In genomic region chr9:102720567-102721167, GRCm38 (mm10) we compare ENCODE assay signal across 9 mouse cellular contexts. TPM values are rescaled to one million over a fixed set of nuclear protein-coding genes. Genes with fewer than 3 reads are reported as not detected.
DNase-seq lines count a peak whose midpoint lies in the region; ATAC-seq and TF ChIP-seq lines count a peak whose summit lies in the region.
"Had no signal": no experiment of that assay in that cellular context is flagged by ENCODE, and none has a peak within 500 bp of the region (broad histone marks: within the 10 kb centered on the region; RNA-seq: fewer than 3 reads in every experiment).

No protein-coding gene starts in this region.

- peak overlapping the region; percentile 27; the same call in 1 of the 2 replicates for H3K27ac ChIP-seq in lung, postnatal 0 days (ENCODE audit: low read length)
- peak overlapping the region; percentile 78; the same call in 1 of the 2 replicates for H3K27ac ChIP-seq in forebrain, embryonic 15.5 days (replicated peaks)
- peak overlapping the region; percentile 99 for H3K27ac ChIP-seq in limb, embryonic 15.5 days
- peak overlapping the region; percentile 46 for H3K27ac ChIP-seq in stomach, embryonic 15.5 days

- peaks cover 38% of the 10 kb centered on the region; the same call in 1 of the 2 replicates for H3K4me1 ChIP-seq in lung, postnatal 0 days (ENCODE audit: insufficient read depth, low read depth, low read length)
- peaks cover 75% of the 10 kb centered on the region for H3K4me1 ChIP-seq in forebrain, embryonic 15.5 days
- peaks cover 78% of the 10 kb centered on the region for H3K4me1 ChIP-seq in limb, embryonic 15.5 days
- H3K4me1 ChIP-seq in stomach, embryonic 15.5 days = peaks cover 59% of the 10 kb centered on the region

- no peak for TF ChIP-seq EP300 in lung, postnatal 0 days (IDR thresholded peaks at IDR 0.05)

- H3K4me2 ChIP-seq in lung, postnatal 0 days (replicated peaks; ENCODE audit: low read depth, low read length) = peak overlapping the region; percentile 72
- H3K4me2 ChIP-seq in forebrain, embryonic 15.5 days (replicated peaks) = peak overlapping the region; percentile 63
- peak overlapping the region; percentile 81 for H3K4me2 ChIP-seq in limb, embryonic 15.5 days
- H3K4me2 ChIP-seq in stomach, embryonic 15.5 days = peak overlapping the region; percentile 94

- H3K9me3 ChIP-seq in lung, postnatal 0 days (ENCODE audit: low read length) = no peaks in the 10 kb centered on the region
- no peaks in the 10 kb centered on the region for H3K9me3 ChIP-seq in forebrain, embryonic 15.5 days
- H3K9me3 ChIP-seq in limb, embryonic 15.5 days = no peaks in the 10 kb centered on the region
- no peaks in the 10 kb centered on the region for H3K9me3 ChIP-seq in stomach, embryonic 15.5 days

- no peak for DNase-seq in lung, postnatal 0 days (ENCODE audit: low spot score)
- no peak for DNase-seq in lung, adult 18-20 months
- DNase-seq in right cerebral cortex, postnatal 36 days (ENCODE audit: low spot score in 2 of 2) = no peak
- DNase-seq in right cerebral cortex, postnatal 4 days = no peak
- no peak for DNase-seq in embryo, embryonic 10 days (ENCODE audit: low spot score)
- DNase-seq: gastrocnemius, postnatal 25 days had no signal

- H3K36me3 ChIP-seq in lung, postnatal 0 days (ENCODE audit: insufficient read depth, low read length) = peaks cover 50% of the 10 kb centered on the region
- H3K36me3 ChIP-seq in forebrain, embryonic 15.5 days = peaks cover 37% of the 10 kb centered on the region
- peaks cover 54% of the 10 kb centered on the region for H3K36me3 ChIP-seq in limb, embryonic 15.5 days
- H3K36me3 ChIP-seq in stomach, embryonic 15.5 days = peaks cover 41% of the 10 kb centered on the region

- 35% methylated on average over 18 of the region's 18 CpGs for WGBS in lung, postnatal 0 days
- WGBS in forebrain, embryonic 15.5 days = 50% methylated on average over 18 of the region's 18 CpGs
- 56% methylated on average over 18 of the region's 18 CpGs for WGBS in limb, embryonic 15.5 days
- WGBS in stomach, embryonic 15.5 days = 49% methylated on average over 18 of the region's 18 CpGs

- peak overlapping the region; percentile 92 for H3K4me3 ChIP-seq in lung, postnatal 0 days (ENCODE audit: low read depth, low read length)
- peak overlapping the region; percentile 92 for H3K4me3 ChIP-seq in forebrain, embryonic 15.5 days
- peak overlapping the region; percentile 66 for H3K4me3 ChIP-seq in limb, embryonic 15.5 days
- peak overlapping the region; percentile 76 for H3K4me3 ChIP-seq in stomach, embryonic 15.5 days (replicated peaks)

- peak overlapping the region; percentile 100 for H3K9ac ChIP-seq in lung, postnatal 0 days (replicated peaks; ENCODE audit: low read depth)
- H3K9ac ChIP-seq in forebrain, embryonic 15.5 days (replicated peaks) = peak overlapping the region; percentile 97
- H3K9ac ChIP-seq in limb, embryonic 15.5 days = peak overlapping the region; percentile 94
- H3K9ac ChIP-seq in stomach, embryonic 15.5 days = peak overlapping the region; percentile 34

- no peak for TF ChIP-seq CTCF in lung, postnatal 0 days (IDR thresholded peaks at IDR 0.05)

- no peak for ATAC-seq in lung, postnatal 0 days
- ATAC-seq in forebrain, embryonic 15.5 days (replicated peaks) = no peak
- ATAC-seq in limb, embryonic 15.5 days (ENCODE audit: insufficient number of reproducible peaks, low FRiP score, low TSS enrichment, low read depth) = no peak
- ATAC-seq in stomach, embryonic 15.5 days (ENCODE audit: insufficient read depth, low FRiP score, low read depth) = no peak

- H3K27me3 ChIP-seq in lung, postnatal 0 days (replicated peaks; ENCODE audit: insufficient read depth, low read length) = no peaks in the 10 kb centered on the region
- no peaks in the 10 kb centered on the region for H3K27me3 ChIP-seq in forebrain, embryonic 15.5 days
- no peaks in the 10 kb centered on the region for H3K27me3 ChIP-seq in limb, embryonic 15.5 days
- H3K27me3 ChIP-seq in stomach, embryonic 15.5 days (replicated peaks) = no peaks in the 10 kb centered on the region

RNA-seq across cellular contexts. Expression of gene Amotl2, which starts 4.2 kb away (rescaled TPM):
- 50.3 and 56.3 TPM in 2 replicates for polyA plus RNA-seq in lung, postnatal 0 days (2015; fragmentation: Nextera tagmentation; extraction: Ambion mirVana)
- polyA plus RNA-seq in forebrain, embryonic 15.5 days (2015; fragmentation: Nextera tagmentation; extraction: Ambion mirVana) = 65.9 and 69.9 TPM in 2 replicates
- polyA plus RNA-seq in limb, embryonic 15.5 days (2015; fragmentation: Nextera tagmentation; extraction: Ambion mirVana) = 60.7 and 61.5 TPM in 2 replicates
- 35.3 and 37.7 TPM in 2 replicates for polyA plus RNA-seq in stomach, embryonic 15.5 days (2015; fragmentation: Nextera tagmentation; extraction: Ambion mirVana)

Comparison
In these comparisons a context has a peak if more than half of its experiments do, and no peak if none do; other contexts are left out.
1. H3K27ac ChIP-seq: peak in every context shown above with its lines; median percentile 99 in limb, embryonic 15.5 days; 78 in forebrain, embryonic 15.5 days; 46 in stomach, embryonic 15.5 days; 27 in lung, postnatal 0 days.
2. H3K9ac ChIP-seq: peak in every context shown above with its lines; median percentile 100 in lung, postnatal 0 days; 97 in forebrain, embryonic 15.5 days; 94 in limb, embryonic 15.5 days; 34 in stomach, embryonic 15.5 days.